Mouse (Mus musculus) adrenal gland, postnatal 25 days (tissue): Measurements from ENCODE around the gene Proser1. TPM values are rescaled to one million over a fixed set of nuclear protein-coding genes. Genes with fewer than 3 reads are reported as not detected.

Source experiments
- total RNA-seq: library from RNA; stranded (reverse); gene quantifications from 2 replicates; pipeline ENCODE4 v1.2.3, GENCODE M21; 2021

The Proser1 gene
- total RNA-seq, 1 experiment from 2014 or later = 32.0 TPM

Other genes with a start within 250 kb of the Proser1 start
- 9.5 and 12.4 TPM in 2 replicates for gene Nhlrc3, start 334 bp upstream of the Proser1 start, total RNA-seq
- gene Stoml3, start 25.0 kb downstream of the Proser1 start, total RNA-seq = not detected in 2 replicates
- gene Frem2, start 193.7 kb downstream of the Proser1 start, total RNA-seq = 0.15 and 0.57 TPM in 2 replicates